Mouse (Mus musculus) lung, adult 10 weeks (tissue): ENCODE data around the gene Iffo2. TPM values are rescaled to one million over a fixed set of nuclear protein-coding genes. Genes with fewer than 3 reads are reported as not detected.

Experiments
- polyA plus RNA-seq: library from polyadenylated mRNA; stranded (reverse); fragments of 350-450 nt; fragmentation: Illumina TruSeq; extraction: RNeasy Lipid Tissue Mini Kit (QIAGEN cat#74804); gene quantifications from one replicate; pipeline ENCODE4 v1.2.3, GENCODE M21; 2014; ENCODE audit warnings: low read depth, low replicate concordance; ENCODE audit not compliant: insufficient read depth

The Iffo2 gene
- polyA plus RNA-seq = 4.4 TPM

DNA sequence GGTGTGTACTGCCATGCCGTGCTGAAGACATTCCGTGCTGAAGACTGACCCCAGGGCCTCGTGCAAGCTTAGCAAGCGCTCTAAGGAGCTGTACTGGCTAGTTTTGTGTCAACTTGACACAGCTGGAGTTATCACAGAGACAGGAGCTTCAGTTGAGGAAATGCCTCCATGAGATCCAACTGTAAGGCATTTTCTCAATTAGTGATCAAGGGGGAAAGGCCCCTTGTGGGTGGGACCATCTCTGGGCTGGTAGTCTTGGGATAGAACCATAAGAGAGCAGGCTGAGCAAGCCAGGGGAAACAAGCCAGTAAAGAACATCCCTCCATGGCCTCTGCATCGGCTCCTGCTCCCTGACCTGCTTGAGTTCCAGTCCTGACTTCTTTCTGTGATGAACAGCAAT lies at the start of gene Iffo2:
Iffo2 (plus strand) TSS at position 301 of the 400 bp plus-strand sequence.

DNA sequence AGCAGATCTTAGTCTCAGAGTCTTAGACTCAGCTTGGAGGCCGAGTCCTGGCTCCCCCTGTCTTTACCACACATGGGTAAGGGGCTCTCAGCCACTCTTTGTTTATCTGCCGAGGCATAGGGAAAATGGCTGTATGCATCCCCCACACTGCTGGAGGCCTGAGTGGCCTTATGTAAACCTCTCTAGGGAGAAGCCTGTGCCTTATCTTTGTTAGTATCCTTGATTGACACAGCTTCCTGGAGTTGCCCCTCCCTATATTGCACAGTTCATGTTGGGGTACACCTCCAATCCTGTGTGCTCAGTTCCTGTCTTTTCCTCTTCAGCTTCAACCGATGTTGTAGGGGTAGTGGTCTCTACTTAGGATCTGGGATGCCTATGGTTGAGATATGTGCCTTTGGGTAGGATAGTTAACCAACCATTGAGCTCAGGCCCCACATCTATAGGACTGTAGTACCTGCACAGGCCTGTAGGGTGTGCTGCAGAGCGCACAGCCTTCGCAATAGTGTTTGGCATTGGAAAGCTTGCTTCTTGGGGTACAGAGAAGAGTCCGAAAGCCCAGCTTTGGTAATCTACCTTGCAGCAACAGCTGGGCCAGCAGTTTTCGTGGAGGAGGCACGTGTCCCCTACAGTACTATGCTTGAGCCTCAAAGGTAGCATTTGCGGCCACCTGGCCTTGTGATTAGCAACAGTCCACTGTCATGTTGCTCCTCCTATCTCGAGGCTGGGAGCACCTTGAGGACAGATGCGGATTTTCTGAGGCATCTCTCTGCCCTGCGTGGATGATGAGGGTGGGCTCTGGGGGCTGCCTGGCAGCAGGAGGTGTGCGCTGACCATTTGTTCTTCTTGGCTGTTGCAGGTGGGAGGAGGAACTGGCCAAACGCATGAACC lies 72.3 kb downstream of the Iffo2 start, which contains the start of gene Gm21969:
Gm21969 (plus strand) TSS at position 830 of the 888 bp plus-strand sequence.

DNA sequence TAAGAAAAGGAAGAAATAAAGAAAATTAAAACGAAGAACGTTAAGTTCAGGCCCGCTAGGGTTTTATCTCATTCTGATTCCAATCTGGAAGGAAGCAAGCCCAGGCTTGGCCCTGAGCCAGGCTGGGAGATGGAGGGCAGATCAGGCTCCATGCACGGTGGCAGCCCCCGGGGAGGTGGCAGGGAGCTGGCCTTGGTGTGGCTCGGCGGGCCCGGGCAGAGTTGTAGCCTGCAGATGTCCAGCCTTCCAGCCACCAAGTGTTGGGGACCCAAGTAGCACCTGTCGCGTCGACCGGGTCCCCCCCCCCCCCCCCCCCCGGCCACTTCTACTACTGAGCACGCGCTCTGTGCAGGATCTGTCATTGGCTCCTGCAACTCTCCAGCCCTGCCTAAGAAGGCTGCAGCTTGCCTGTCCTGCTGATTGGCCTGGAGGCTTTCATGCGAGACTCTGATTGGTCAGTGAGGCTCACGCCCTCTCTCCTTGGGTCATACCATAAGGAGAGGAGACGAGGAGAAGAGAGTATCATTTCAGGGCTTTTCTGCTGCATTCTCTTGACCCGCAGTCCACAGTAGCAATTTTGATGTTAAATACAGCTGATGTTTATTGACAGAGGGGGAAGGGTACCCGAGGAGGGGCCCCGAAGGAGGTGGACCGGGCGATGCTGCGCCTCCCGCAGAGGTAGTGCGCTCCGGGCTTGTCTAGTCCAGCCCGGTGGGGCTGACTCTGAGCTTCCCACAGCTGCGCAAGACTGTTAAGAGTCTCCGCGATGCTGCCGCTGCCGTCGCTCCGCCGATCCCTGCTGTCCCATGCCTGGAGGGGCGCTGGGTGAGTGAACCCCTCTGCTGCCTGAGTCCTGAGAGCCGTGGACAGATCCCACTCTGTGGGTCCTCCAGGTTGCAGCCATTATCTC lies 92.3 kb downstream of the Iffo2 start, which contains the start of gene Aldh4a1:
Aldh4a1 (plus strand) TSS at position 494 of the 910 bp plus-strand sequence.

DNA sequence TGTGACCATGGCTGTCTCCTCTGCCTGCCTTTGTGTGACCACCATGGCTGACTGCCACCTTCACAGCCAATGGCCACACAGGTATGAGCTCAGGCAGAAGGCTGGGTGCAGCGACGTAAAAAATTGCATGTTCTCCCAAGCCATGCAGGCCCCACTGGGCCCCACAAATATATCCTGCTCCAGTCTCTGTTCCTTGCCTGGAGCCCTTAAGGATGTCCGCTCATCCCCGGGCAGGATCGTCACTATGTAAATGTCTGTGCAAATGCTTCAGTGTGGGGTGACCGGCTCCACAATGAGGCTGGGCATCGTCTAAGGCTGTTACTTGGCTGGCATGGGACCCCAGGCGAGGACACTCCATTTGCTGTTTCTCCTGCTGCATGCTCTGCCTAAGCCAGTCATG lies 122.9 kb downstream of the Iffo2 start, which contains the start of gene Tas1r2:
Tas1r2 (plus strand) TSS at position 301 of the 400 bp plus-strand sequence.

Other genes with a start within 250 kb of the Iffo2 start
- 6.3 TPM for gene Pqlc2, start 219.8 kb upstream of the Iffo2 start, polyA plus RNA-seq
- gene Akr7a5, start 219.8 kb upstream of the Iffo2 start, polyA plus RNA-seq = 31.1 TPM
- gene Mrto4, start 178.0 kb upstream of the Iffo2 start, polyA plus RNA-seq = 30.3 TPM
- 8.2 TPM for gene Emc1, start 178.0 kb upstream of the Iffo2 start, polyA plus RNA-seq
- 41.2 TPM for gene Ubr4, start 177.9 kb upstream of the Iffo2 start, polyA plus RNA-seq
- not detected for gene Gm21969, start 72.6 kb downstream of the Iffo2 start, polyA plus RNA-seq
- 18.2 TPM for gene Aldh4a1, start 92.3 kb downstream of the Iffo2 start, polyA plus RNA-seq
- not detected for gene Tas1r2, start 123.0 kb downstream of the Iffo2 start, polyA plus RNA-seq